Mouse (Mus musculus): ENCODE measurements at regions not wholly inside any gene's neighbourhood (a gene's known extent, or its start where the extent isn't known, plus 50 kb on each side); places are given as distances from the start of the nearest gene placed in this dataset.

DNA sequence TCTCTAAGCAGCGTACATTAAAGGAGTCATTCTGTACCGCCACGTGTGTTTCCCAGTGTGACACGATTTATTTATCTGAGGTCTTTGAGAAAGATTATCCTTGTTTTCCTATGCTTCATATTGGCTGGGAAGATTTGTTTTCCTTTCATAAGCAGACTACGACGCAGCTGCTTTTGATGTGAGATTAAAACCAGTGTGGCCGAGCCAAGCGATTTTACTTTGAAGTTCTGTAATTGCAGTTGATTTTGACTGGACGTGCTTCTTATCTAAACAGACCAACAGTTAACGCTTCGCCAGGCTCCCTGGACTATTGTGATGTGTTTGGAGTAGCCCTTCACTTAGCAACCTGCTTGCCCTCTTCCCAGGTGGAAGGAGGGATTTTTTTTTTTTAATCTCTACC is 120.6 kb downstream of the Dact1 start:
- no peak for DNase-seq

DNA sequence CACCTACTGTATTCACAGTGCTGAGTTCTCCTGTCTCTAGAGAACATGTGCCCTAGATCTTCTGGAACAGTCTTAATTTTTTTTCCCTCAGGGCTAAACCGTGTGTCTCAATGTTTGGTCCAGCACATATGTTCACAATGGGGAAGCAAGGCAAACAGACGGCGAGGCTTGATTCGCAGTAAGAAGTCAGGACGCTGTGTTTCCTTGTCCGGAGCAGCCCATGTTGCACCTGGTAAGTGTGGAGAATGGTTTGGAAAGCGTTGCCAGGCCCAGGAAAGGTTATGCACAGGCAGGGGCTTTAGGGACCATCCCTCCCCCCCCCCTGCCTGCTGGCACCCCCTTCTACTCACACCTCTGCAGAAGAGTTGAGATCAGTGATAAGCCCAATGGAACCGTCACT is 121.4 kb downstream of the Dact1 start:
- DNase-seq, result no peak

DNA sequence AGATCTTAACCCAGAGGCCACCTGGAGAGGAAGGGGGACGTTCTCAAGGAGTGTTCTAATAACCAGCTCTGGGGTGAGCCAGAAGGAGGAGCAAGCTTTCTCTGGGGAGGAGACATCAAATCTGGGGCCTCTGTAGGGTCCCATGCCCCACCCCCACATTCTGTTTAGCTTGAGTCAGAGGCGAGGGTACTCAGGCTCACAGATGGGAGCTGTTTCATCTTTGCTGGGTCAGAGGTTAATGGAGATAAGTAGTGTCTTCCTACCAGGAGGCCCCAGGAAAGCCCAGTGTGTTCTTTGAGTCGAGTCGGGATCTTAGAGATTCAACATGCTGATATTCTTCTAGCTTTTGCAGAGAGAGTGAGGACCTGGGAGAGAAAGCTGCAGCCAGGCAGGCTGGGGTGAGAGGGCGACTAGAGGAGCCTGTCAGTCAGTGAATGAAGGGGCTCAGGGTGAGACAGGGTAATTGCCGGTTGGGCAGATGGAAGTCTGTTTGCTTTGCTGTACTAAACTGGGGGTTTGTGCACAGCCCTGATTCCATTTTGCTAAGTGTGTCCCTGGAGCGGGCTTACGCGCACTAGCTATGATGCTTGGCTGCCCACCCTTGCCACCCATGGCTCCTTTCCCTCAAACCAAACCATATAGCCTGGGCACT is 124.0 kb downstream of the Dact1 start:
- DNase-seq, result no peak

DNA sequence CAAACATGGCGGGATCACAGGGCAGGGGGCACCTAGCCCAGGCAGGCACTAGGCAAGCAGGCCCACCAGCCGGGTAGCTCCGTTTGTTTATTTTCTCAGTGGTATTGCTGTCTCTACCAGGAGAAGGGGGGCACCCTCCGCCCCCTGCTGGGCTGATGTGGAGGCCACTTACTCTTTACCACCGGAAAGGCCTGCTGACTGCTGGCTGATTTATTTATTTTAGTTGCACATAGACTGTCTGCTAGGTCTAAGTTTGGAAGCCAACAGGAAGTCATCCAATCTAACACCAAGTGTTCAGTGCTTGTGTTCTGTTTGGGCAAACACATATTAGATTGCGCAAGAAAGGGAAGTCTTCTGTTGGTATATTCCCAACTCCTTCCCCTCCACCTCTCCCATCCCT is 128.6 kb downstream of the Dact1 start:
- DNase-seq, result peak; percentile 43

DNA sequence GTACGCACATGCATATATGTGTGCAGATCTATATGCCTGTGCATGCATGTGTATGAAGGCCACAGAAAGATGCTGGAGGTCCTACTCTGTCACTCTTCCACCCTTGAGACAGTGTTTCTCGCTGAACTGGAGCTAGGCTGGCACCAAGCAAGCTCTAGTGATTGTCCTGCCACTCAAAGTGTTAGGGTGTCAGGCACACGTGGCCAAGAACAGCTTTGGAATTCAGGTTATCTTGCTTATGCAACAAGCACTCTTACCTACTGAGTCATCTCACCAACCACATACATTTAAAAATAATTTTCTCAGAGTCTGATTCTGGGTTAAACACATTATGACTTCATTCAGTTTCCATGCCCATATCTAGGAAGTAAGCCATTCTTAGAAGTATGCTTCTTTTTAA is 131.2 kb downstream of the Dact1 start:
- DNase-seq, result no peak

DNA sequence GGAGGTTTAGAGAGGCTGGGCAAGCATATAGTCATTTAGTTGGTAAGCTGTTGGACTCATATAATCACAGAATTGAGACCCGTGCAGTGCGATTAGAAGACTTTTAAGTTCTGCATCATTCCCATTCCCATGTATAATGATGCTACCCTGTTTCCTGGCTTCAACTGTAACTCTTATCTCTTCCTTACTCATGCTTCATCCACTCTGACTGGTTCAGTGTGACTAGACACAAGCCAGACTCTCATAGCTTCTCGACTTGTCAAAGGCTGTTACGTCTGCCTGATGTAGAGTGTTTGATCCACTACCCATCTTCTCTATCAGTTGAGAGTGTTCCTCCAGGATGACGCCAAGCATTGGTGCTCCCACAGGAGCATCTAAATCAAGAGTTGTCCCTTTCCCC is 131.6 kb downstream of the Dact1 start:
- no peak for DNase-seq

DNA sequence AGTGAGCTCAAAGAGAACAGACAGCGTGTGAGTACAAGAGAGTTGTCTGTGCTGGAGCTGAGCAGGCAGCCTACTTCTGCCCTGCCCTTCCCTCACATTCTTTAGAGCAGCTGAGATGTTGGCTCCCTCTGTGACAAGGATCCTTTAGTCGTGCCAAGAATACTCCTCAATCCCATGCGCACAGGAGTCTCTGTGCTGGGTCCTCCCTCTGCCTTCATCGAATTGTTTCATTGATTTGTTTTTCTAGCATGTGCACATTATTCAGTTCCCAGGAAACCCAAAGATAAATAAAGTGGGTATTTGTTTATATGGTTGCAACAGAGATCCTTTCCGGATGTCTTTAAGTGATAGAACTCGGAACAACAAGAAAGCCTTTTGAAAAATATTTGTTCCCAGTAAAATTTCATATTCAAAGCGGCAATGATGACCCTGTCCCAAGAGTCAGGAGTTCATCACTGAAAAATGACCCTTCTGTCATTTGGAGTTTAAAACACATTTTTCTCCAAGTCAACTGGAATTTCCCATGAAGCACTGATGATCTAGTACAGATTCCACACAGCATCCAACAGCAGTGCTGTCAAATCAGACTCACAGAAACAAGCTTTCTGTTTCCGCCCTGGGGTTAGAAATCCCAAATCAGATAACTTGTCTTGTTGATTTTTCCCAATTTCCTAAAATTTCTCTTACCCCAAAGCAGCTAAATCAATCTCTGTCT is 136.7 kb downstream of the Dact1 start:
- no peak for DNase-seq

DNA sequence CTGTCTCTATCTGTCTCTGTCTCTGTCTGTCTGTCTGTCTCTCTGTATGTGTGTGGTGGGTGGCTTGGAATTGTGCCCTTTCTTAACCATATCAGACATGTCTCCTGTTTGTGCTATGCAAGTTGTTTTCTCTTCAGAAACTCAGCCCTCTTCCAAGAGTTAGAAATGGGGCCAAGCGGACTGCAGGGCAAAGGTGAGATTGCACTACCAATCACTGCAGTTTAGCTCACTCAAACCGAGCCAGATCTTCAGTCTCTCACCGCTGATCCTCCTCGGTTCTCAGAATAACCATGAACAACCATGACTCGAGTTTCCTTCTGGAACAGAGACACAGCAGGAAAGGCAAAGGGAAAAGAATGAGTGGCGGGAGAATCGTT is 137.2 kb downstream of the Dact1 start:
- DNase-seq, result no peak

DNA sequence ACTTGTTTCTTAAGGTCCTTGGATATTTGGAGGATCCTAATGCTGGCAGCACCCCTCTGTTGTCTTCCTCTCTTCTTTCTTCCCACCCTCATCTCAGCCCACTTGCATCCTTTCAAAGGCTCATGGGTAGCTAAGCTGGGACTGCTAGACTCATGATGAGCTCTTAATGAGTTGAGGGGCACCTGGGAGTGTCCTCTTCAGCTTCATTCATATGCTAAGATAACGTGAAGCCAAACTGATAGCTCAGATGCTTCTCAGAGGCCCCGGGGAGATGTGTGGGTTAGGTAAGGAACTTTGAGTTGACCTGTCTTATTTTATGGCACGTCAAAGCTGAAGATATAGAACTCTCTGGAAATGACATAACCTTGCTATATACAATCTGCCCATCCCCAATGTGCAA is 139.3 kb downstream of the Dact1 start:
- DNase-seq, result no peak

DNA sequence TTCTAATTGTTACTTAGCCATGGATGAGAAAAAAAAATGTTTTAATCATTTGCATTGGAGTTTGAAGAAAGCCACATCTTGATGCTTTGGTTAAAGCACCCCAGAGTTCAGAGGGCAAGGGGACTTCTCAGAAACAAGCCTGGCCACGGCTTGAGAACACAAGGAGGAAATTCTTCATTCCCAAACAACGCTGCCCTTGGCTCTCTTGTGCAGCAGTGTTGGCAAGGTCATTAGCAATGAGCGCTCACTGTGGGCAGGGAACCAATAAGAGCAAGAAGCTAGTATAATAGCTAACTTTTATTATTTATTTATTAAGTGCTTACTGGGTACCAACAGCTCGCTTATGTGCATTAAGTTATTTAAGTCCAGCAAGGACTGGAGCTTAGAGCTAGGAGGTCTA is 140.4 kb downstream of the Dact1 start:
- DNase-seq, result no peak

DNA sequence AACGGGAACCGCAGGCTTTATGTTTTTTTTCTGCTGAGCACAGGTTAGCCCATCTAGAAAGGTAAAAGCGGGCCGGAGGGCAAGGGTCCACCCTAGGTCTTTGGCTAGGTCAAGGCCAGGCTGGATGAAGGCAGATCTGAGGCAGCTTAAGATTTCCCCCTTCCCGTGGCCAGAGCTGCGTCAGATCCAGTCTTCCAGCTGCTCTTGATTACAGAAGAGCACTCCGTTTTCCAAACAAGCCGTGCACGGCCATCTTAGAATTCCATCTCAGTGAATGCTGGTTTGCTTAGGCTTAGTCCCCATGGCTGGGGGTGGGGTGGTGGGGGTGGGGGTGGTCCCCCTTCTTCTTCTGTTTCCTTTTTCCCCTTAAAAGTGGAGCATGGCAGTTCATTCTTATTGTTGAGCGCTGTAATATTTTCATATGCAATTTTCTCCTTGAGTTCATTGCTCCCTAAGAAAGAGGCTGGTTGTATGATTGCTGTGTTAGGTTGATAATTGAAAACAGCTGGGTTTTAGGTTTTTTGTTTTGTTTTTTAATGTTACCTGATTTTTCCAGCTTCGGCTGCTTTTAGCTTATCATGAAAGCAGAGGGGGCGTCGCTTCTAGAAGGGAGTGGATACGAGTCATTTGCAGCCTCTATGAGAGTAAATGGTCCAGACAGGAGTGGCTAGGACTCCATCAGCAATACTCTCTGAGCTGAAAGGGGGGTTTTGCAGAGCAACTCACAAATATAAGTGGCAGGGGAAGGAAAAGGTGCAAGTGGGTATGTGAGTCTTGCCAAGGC is 141.2 kb downstream of the Dact1 start:
- DNase-seq, result no peak

DNA sequence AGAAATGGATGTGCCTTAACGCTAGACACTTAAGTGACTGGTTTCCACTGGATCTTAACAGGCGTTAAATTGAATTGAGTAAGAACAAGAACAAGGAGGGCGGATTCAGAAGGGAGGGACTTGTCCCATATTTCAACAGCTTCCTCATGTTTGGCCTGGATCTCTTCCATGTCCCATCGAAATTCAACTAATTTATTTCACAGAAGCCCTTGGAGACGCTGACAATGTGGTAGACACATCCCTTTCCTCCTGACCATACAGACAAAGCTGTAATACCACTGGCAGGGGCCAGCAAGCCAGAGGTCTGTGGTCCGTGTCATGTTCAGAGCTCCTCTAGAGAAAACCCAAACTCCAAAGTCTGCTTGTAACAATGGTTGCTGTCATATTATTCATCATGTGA is 147.2 kb downstream of the Dact1 start:
- no peak for DNase-seq

DNA sequence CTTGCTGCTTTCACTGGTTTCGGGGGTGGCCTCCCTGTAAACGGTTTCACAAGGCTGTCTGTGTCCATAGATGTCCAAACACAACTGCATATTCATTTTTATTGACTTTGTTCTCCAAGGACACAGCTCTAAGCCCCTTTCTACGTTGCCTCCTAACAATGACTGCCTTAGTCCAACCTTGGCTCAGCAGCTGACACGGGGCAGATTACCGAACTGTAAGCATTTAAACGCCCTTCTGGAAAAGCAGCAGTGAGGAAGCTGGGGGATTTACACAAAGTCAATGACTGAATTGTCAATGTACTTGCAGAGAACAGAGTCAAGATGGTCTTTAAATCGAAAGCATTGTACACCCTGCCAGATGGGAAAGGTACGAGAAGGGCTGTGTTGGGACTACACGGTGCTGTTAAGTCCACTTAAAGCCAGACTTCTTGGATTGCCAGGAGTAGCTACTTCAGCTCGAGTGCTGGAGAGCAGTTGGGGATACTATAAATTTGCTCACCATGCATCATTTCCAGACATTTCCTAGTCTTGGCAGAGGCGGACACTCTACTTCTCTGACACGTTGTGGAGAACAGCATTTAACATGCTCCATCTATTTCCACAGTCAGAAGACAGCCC is 149.0 kb downstream of the Dact1 start:
- no peak for DNase-seq

DNA sequence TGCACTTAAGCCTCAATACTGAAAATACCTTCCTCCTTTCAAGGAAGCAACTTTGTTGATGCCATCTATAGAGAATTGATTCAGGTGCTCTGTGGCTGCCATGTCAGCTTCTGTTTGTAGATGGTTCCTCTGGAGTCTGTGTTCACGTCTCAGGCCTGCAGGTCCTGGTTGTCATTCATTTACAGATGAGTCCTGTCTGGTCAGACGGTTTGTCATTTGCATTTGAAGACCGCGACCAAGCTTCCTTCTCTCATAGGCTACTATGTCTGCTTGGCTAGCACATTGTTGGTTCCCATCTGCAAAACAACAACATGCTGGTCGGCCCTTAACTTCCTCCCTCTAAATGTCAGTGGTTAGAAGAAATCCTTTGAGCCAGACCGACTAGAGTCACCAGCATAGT is 151.0 kb downstream of the Dact1 start:
- DNase-seq, result no peak

DNA sequence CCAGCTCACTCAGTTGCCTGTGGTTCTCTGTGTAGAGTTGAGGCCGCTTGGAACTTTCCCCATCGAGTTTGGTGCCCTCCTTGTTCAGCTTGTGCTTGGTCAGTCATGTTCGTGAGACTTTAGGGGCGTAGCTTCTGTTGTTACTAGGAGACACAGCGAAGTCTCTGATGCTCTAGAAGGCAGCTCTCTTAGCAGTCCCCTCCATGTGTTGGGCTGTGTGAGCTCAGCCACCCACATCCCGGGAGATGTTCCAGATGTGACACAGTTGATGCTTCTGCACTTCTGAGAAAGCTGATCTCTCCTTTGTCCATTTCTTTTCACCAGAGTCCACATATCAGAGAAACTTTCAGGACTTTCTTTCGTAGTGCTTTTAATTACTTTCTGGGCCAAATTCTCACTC is 158.1 kb downstream of the Dact1 start:
- DNase-seq, result no peak

DNA sequence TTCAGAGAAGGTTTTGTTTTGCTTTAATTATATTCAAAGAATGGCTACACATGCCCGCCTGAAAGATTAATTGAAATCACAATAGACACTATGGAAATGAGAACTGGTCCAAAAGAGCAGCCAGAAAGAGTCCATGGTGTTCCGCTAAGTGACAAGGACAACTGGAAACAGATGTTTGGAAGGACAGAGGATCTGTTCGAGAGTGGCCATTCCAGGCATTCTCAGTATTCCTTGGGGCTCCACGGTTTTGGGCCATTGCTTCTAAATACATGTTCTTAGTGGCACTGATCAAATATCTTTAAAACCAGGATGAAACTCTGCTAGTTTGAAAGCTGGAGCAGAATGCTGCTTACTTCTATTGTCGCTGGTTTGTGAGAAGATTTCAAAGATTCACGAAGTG is 158.6 kb downstream of the Dact1 start:
- no peak for DNase-seq

DNA sequence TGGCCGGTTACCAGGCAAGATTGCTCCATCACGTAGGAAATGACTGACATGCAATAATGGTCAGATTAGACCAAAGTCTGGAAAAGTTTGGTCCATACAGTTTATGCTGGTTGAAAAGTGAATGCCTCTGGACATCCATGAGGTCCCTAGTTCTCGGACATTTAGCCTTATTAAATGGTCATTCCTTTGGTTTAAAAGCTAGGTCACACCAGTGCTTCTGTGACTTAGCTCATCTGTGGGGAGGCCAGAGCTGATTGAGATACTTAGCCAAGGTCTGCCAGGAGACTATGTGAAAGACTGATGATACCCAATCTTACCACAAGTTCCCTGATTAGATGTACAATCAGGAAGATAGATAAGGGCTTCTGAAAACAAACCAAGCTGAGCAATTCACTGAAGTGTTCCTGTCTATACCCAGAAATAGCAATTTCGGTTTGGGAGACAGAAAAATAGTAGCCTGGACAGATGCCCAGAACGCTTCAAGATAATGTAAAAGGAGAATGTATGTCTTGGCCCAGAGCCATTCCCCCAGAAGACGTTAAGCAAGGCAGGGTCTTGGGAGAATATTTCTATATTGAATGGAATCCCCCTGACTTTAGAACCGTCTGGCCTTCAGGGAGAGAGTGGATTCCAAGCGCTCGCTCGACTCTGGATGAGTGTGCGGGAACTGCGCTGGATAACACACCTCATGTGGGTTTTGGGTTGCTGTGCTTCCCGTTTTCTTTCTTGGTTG is 161.5 kb downstream of the Dact1 start:
- peak; percentile 9 for DNase-seq

DNA sequence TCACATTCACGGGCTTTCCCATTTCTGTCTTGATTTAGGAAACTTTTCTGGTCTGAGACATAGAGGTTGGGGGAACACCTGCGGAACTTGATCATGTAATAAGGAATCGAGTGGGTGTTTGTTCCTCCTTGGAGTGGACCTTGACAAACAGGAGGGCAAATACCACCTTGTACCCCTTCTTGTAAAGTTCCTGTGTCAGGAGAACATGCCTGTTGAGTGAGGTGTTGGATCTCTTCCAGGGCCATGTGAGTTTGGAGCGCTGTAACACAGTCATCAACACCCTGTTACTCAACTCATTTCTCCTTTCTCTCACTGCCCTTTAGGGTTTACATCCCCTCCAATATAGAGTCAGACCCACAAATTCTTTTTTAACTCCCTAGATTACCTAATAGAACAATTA is 162.0 kb downstream of the Dact1 start:
- DNase-seq, result no peak

DNA sequence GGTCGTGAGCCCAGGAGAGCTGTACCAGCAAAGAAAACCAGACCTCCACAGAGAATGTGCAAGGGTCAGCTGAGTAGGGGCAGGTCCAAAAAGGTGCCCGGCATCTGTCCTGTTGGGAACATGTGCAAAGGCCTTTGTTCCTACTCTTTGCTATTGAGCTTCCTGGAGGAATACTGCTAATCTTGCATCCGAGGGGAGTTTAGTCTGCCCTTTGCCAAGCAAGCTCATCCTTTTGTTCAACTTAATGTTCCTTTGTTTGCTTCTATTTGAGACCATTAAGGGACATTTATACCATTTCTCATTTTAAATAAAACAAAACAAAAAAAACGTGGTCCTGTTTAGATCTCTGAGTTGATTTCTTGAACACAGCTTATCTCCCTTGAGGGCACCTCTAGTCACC is 166.6 kb downstream of the Dact1 start:
- no peak for DNase-seq

DNA sequence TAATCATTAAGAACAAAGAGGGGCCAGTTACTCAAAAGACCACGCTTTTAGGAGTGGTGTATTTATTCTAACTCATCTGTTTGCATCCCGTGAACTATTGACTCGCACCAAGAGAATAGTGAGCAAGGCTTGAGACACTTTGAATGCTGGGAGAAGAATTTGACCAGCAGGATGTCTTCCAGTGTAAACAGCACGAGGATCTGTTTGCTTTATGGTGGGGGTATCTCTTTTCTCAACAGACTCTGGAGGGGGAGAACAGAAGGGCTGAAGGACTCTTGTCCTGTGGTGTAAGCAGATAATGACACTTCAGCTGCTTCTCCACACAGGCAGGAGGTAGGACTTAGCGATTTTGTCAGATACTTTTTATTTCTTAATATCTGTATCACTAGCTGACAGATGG is 168.0 kb downstream of the Dact1 start:
- DNase-seq, result no peak

DNA sequence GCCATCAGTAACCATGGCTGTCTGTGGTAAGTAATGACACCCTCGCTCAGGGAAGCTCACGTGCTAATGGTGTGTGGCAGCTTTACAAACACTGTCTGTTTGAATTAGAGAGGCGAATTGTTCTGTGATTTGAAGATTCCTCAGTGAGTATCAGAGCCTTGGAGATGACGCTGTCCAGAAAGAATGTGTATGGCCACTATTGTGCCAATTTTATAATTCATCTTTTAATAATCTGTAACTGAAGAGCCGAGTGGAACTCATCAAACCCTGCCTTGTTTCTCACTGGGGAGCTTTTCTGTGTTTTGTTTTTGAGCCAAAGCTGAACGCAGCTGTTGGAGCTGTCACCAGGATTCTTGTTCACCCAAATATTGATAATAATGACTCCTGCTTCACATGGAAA is 171.7 kb downstream of the Dact1 start:
- DNase-seq, result no peak

DNA sequence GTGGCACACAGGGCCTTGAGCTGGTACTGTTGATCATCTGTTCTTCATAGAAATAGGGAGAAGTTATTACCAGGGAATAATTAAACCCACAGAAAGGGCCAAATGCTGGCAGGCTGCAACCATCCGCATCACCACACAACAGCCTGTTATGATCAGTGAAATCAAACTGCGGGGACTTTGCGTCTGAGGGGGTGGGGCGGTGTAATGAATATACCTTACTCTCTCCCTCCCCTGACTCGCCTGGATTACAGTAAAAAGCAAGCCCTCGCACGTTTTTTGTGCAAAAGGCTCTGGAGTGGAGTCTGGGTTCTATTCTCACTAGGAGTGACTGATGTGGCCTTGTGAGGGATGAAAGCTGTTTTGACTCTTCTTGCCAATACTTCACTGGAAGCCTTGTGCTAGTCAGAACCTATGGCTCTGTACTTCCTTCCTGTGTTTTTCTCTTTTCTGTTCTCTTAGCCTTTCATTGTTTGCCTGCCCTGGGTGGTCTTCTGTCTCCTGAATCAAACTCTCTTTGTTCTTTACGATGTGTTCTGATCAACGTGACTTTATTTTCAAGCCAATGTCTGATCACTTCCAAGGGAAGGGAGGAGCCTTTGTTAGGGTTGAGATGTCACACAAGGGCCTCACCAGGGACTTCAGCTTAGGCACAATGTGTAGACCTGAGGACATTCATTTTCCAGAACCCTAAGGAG is 172.4 kb downstream of the Dact1 start:
- DNase-seq, result no peak

Measured in liver (tissue).